8 mouse cellular contexts compared by ENCODE assay signal in the genomic region with DNA sequence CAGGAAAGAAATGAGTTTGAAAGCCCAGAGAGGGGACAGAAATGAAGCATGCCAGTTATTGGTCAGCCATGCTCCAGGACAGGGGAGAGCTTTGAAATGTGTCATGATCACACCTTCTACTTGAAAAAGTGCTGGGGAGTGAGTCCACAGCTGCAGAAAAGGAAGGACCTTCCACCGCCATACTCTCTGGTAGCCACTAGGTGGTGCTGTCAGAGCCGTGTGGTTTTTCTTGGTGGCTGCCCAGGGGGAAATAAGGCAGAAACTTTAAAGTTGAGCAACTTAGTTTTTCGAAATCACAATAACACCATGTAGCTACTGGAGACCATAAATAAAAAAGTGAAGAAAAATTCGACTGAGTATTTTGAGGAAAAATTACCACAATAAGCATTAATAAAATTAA. TPM values are rescaled to one million over a fixed set of nuclear protein-coding genes. Genes with fewer than 3 reads are reported as not detected.
DNase-seq lines count a peak whose midpoint lies in the region; ATAC-seq lines count a peak whose summit lies in the region.

No protein-coding gene starts in this region.

- ATAC-seq in frontal cortex, adult (ENCODE audit: low TSS enrichment), result peak; percentile 75
- peak; percentile 98 for ATAC-seq in granulocyte monocyte progenitor cell, adult 5-6 weeks (replicated peaks; ENCODE audit: poor library complexity, severe bottlenecking)

- no peaks in the 10 kb centered on the region for H3K27me3 ChIP-seq in splenic B cell, adult 2 months (ENCODE audit: control insufficient read depth, insufficient read depth, low read length, poor library complexity, severe bottlenecking)

- no peaks in the 10 kb centered on the region for H3K36me3 ChIP-seq in splenic B cell, adult 2 months (ENCODE audit: control insufficient read depth, insufficient read depth, low read length, poor library complexity, severe bottlenecking)

- DNase-seq in frontal cortex, postnatal 10 days (ENCODE audit: low spot score in 2 of 2), result no peak
- DNase-seq in ovary, postnatal 36 days (ENCODE audit: low spot score), result peak; percentile 16
- no peak for DNase-seq in ovary, adult 18-20 months (ENCODE audit: low spot score)
- peak; percentile 20 for DNase-seq in c-Kit-positive CD71-negative TER-119-negative erythroid progenitor cells, embryonic 14.5 days (ENCODE audit: low read depth)
- DNase-seq in lung, adult 18-20 months, result peak; percentile 11 to 21
- DNase-seq in splenic B cell, adult 2 months (ENCODE audit: low read depth, low spot score), result peak; percentile 57

RNA-seq across cellular contexts. Expression of gene Gm12689, which starts 3.0 kb away (rescaled TPM):
- total RNA-seq in granulocyte monocyte progenitor cell, adult 5-6 weeks (2014; fragmentation: Nextera tagmentation), result 1.4 and 4.7 TPM in 2 replicates
- total RNA-seq in granulocyte monocyte progenitor cell, adult 5-6 weeks (2017), result not detected in 2 replicates

Comparison
In these comparisons a context has a peak if more than half of its experiments do, and no peak if none do; other contexts are left out.
1. DNase-seq: peak in ovary, postnatal 36 days (single experiment), c-Kit-positive CD71-negative TER-119-negative erythroid progenitor cells, embryonic 14.5 days (single experiment), lung, adult 18-20 months (2 of 2) and splenic B cell, adult 2 months (single experiment); none in frontal cortex, postnatal 10 days (0 of 2) and ovary, adult 18-20 months (single experiment).